Mouse (Mus musculus): ENCODE data around the gene Eps8l1. TPM values are rescaled to one million over a fixed set of nuclear protein-coding genes. Genes with fewer than 3 reads are reported as not detected.

Eps8l1 gene
- total RNA-seq, 2 experiments from 2014 or later = 5.3 to 5.4 TPM

DNA sequence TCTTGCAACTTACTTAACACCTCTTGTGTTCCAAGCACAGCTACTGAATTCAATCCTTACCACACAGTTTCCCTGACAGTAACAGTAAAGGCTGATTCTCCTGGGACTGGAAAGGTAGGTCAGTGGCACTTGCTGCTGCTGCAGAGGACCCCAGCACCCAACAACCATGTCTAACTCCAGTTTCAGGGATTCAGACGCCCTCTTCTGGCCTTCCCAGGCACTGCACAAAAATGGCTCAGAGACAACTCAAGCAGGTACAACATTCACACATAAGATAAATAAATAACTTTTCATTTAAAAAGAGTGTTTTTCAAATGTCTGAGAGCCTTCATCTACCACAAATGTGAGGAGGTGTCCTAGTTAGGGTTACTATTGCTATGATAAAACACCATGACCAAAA is 13.3 kb upstream of the Eps8l1 start:
- no peak overlapping the region for H3K27ac ChIP-seq
- no peak for DNase-seq (ENCODE audit: extremely low spot score in 1 of 2, low spot score in 2 of 2)
- peak; percentile 31 for TF ChIP-seq CTCF (IDR thresholded peaks at IDR 0.05)
- intact Hi-C loops (cut with DNase I) = no loop called here
- no peak overlapping the region for H3K4me3 ChIP-seq

DNA sequence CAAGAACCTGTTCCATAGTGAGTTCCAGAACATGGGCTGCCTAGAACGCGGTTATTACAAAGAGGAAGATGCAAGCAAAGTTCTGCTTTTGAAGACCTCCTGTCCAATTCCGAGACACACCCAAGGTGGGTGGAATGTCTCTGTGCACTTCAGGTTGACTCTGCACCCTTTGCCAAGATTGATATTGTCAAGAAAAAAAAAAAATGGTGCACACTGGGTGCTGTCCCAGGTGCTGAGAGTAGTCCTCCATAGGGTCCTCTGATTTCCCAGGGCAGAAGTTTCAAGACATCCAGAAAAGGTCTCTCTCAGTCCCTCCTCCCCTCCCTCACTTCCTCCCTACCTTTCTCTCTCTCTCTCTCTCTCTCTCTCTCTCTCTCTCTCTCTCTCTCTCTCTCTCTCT is 12.0 kb upstream of the Eps8l1 start:
- H3K4me3 ChIP-seq = no peak overlapping the region
- DNase-seq (ENCODE audit: extremely low spot score in 1 of 2, low spot score in 2 of 2) = no peak
- intact Hi-C loops (cut with DNase I) = no loop called here
- no peak overlapping the region for H3K27ac ChIP-seq
- no peak for TF ChIP-seq CTCF (IDR thresholded peaks at IDR 0.05)

DNA sequence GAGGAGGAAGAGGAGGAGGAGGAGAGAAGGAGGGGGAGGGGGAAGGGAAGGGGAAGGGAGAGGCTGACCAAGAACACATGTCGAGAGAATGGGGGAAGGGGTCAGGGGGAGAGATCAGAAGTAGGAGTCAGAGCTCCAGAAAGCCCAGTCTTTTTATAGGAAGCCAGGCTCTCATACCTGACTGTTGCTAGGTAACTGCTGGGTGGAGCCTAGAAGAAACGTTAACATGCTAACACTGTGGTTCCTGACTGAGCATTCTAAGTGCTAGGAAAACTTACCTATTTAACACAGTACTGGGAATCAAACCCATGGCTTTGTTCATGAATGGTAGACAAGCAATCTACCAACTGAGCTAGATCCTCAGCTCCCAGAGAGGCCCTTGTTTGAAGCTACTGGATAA is 11.3 kb upstream of the Eps8l1 start:
- H3K4me3 ChIP-seq = no peak overlapping the region
- no peak overlapping the region for H3K27ac ChIP-seq
- intact Hi-C loops (cut with DNase I) = no loop called here
- DNase-seq (ENCODE audit: extremely low spot score in 1 of 2, low spot score in 2 of 2) = no peak
- TF ChIP-seq CTCF (IDR thresholded peaks at IDR 0.05) = no peak

DNA sequence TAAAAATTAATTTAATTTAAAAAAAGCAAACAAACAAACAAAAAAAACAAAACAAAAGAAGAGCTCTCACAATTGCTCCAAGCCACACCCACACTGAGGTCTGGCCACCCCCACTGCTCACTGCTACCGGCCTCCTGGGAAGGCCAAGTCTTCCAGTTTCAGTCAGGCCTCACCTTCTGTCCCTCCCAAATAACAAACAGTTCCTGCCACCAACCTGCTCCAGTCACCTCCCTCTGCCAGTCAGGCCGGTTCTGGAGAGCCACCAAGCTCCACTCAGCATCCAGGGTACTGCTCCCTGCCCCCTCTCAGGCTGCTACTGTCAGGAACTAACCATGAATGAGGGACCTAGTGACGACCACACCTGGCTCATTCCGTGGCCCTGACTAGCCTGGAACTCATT is 7.8 kb upstream of the Eps8l1 start:
- no peak for TF ChIP-seq CTCF (IDR thresholded peaks at IDR 0.05)
- DNase-seq (ENCODE audit: extremely low spot score in 1 of 2, low spot score in 2 of 2) = no peak
- intact Hi-C loops (cut with DNase I) = no loop called here
- Histone ChIP-seq H3K27ac (no peak overlapping the region), H3K4me3 (no peak overlapping the region)

DNA sequence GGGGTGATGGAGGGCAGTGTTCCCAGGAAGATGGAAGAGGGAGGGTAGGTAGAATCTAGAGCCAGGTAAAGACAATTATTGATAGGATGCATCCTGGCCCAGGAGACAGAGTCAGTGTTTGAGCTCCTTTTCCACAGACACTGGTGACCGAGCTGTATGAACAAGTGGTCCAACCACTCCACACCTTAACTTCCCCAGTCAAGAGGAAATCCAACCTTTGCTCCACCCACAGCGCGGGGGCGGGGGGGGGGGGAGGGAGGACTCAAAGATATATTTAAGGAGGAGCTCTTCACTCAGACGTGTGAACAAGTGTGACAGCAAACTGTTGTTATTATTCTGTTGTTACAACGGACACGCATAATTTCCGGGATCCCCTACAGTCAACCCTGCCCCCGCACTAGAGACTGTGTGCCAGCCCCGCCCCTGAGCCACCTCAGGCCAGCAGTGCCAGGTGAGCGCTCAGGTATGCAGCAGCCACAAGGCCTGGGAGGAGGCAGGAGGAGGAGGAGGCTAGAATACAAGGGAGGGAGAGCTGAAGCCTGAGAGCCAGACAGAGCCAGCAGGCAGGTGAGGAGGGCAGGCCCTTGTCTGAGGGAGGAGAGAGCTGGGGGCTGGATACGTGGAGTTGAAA is 3.8 kb downstream of the Eps8l1 start:
- no peak for DNase-seq (ENCODE audit: extremely low spot score in 1 of 2, low spot score in 2 of 2)
- TF ChIP-seq CTCF (IDR thresholded peaks at IDR 0.05) = no peak
- Histone ChIP-seq H3K27ac (no peak overlapping the region), H3K4me3 (no peak overlapping the region)
- intact Hi-C loops (cut with DNase I) = no loop called here

DNA sequence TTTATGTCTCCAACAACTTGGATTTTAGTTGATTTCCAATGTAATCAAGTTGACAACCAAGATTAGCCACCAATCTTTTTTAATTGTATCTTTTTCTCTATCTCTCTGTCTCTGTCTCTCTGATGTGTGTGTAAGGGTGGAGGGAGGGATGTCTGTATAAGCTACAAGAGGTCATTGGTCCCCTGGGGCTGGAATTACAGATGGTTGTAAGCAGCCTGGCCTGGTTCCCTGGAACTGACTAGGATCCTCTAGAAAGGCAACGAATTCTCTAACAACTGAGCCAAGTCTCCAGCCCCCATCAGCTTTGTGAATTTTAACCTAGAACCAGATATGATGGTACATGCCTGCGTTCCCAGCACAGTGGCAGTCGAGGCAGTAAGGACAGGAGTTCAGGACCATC is 7.3 kb downstream of the Eps8l1 start:
- intact Hi-C loops (cut with DNase I) = no loop called here
- H3K4me3 ChIP-seq = no peak overlapping the region
- no peak for DNase-seq (ENCODE audit: extremely low spot score in 1 of 2, low spot score in 2 of 2)
- TF ChIP-seq CTCF (IDR thresholded peaks at IDR 0.05) = no peak
- no peak overlapping the region for H3K27ac ChIP-seq

DNA sequence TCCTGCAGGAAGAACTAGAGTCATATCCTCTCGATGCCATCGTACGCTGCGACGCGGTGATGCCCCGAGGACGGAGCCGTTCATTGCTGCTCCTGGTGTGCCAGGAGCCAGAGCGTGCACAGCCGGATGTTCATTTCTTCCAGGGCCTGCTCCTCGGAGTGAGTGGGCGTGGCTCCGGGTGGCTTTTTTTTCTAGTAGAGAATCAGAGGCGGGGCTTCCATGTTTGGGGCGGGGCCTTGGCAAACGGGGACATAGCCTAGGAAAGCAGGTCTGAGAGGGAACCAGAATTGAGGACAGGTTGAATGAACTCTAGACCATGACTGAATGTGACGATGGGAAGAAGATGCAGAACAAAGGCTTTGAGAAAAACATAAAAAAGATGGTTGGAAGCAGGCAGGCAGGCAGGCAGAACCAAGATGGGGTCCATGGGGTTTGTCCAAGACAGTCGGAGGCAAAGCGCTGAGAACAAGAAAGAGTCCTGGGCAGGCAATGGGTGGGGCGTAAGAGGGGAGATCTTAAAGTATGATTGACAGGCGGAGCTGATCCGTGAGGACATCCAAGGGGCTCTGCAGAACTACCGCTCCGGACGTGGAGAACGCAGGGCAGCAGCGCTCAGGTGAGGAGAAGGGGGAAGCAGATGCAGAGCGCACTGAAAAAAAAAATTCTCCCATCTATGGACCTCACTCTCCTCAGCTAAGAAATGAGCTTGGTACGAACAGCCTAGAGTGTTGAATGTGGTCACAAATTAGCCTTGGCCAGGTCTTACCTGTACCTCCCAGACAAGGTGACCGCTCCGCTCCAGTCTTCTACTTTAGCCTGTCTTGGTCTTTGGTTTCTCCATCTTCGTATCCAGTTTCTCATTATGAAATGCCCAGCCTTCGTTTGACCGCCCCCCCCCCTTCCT is 10.1 kb downstream of the Eps8l1 start:
- peak overlapping the region; percentile 5; the same call in 1 of the 2 replicates for H3K27ac ChIP-seq
- TF ChIP-seq CTCF (IDR thresholded peaks at IDR 0.05) = no peak
- H3K4me3 ChIP-seq = peak overlapping the region; percentile 60
- peak; percentile 56 to 63 for DNase-seq (ENCODE audit: extremely low spot score in 1 of 2, low spot score in 2 of 2)
- intact Hi-C loops (cut with DNase I) = loop anchor here (2.0 to 5.0 kb wide), 4 partner anchors 40 to 868 kb away; partner anchors contain the start of gene Tmc4

DNA sequence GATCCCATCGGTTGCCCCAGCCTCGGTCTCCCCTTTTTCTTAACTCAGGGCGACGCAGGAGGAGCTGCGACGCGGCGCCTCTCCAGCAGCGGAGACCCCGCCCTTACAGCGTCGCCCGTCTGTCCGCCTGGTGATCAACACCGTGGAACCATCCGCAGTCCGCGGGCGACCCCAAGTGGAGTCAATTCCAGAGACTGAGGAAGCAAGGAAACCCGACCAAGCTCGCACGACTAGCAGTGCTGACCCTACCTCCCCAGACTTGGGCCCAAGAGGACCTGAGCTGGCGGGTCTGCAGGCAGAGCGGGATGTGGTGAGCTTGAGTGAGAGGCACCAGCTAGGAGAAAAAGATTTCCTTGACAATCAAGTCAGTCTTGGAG is 10.7 kb downstream of the Eps8l1 start:
- DNase-seq (ENCODE audit: extremely low spot score in 1 of 2, low spot score in 2 of 2) = peak; percentile 88 to 89
- intact Hi-C loops (cut with DNase I) = loop anchor here (2.0 to 5.0 kb wide), 4 partner anchors 40 to 869 kb away; partner anchors contain the start of gene Tmc4
- TF ChIP-seq CTCF (IDR thresholded peaks at IDR 0.05) = peak; percentile 71
- peak overlapping the region; percentile 60 for H3K4me3 ChIP-seq
- H3K27ac ChIP-seq = no peak overlapping the region; the same call in 1 of the 2 replicates

DNA sequence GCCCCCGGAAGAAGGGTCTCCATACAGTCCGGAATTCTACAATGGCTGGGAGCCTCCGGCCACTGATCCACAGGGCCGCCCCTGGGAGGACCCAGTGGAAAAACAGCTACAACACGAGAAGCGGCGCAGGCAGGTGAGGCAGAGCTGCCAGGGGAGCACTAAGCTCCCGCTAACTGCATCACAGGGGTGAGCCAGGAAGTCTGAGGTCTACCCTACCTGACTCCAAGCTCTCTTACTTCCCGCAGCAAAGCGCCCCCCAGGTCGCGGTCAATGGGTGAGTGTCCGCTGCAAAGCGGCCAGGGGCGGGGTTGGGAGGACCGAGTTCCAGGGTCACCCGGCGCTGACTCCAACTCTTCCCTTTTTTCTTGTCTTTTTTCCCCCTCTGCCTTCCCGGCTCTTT is 13.5 kb downstream of the Eps8l1 start:
- H3K4me3 ChIP-seq = no peak overlapping the region
- no peak overlapping the region for H3K27ac ChIP-seq
- intact Hi-C loops (cut with DNase I) = loop anchor here (5.0 kb wide), 3 partner anchors 327 to 872 kb away; partner anchors contain the start of gene Tmc4
- TF ChIP-seq CTCF (IDR thresholded peaks at IDR 0.05) = no peak
- no peak for DNase-seq (ENCODE audit: extremely low spot score in 1 of 2, low spot score in 2 of 2)

DNA sequence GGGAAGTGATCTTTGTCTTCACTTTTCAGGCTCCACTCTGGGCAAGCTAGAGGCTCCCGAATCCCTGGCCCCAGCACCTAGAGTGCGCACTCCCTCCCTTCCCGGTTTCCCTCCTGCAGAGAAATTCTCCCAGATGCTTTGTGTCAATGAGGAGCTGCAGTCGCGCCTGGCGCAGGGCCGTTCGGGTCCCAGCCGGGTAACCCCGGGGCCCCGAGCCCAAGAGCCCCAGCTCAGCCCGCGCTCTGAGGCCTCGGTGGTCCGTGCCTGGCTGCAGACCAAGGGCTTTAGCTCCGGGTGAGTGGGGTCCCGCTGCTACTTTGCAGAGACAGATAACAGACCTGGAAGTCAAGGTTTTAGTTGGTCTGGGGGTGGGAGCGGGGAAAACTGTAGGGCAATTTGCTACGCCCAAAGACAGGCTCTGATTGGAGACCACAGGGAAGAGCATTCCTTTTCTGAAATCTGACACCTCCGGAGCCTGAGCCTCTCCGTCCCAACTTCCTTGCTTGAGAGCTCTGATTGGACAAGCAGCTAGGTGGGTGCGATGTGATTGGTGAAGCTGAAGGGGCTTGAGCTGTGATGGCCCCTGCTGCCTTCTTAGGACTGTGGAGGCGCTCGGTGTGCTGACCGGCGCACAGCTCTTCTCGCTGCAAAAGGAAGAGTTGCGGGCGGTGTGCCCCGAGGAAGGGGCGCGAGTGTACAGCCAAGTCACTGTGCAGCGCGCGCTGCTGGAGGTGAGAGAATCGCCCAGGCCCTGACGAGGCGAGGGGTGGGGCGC is 17.7 kb downstream of the Eps8l1 start:
- peak overlapping the region; percentile 58 for H3K27ac ChIP-seq
- intact Hi-C loops (cut with DNase I) = loop anchor here (2.0 kb wide), 1 partner anchor 21 kb away; no protein-coding TSS in a partner anchor
- peak; percentile 43 to 52 for DNase-seq (ENCODE audit: extremely low spot score in 1 of 2, low spot score in 2 of 2)
- peak overlapping the region; percentile 55 for H3K4me3 ChIP-seq
- TF ChIP-seq CTCF (IDR thresholded peaks at IDR 0.05) = no peak

DNA sequence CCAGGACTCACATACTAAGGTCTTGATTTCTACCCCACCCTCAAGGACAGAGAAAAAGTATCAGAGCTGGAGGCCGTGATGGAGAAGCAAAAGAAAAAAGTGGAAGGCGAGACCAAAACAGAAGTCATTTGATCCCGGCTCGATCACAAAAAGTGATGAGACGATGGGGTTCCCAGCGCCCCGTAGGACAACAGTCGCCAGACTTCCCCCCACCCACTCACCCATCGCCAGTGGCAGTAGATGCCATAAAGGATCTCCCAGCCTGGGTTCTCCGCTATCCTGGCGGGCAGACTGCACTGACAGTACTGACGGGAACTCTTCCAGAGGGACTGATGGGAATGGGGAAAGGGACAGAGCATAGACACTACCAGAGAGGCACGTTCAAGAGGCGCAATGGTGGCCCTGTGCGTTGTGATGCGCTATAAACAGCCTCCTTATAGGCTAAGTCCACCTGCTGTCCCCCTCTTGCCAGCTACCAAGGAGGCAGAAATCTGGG is 18.4 kb downstream of the Eps8l1 start:
- DNase-seq (ENCODE audit: extremely low spot score in 1 of 2, low spot score in 2 of 2) = no peak
- no peak for TF ChIP-seq CTCF (IDR thresholded peaks at IDR 0.05)
- peak overlapping the region; percentile 53; the same call in 1 of the 2 replicates for H3K27ac ChIP-seq
- peak overlapping the region; percentile 55 for H3K4me3 ChIP-seq
- intact Hi-C loops (cut with DNase I) = loop anchor here (2.0 kb wide), 1 partner anchor 20 kb away; no protein-coding TSS in a partner anchor

Data from left cerebral cortex, adult 2 months (tissue).